Mouse (Mus musculus) C2C12 (cell line): ENCODE data around the gene Ebf1. TPM values are rescaled to one million over a fixed set of nuclear protein-coding genes. Genes with fewer than 3 reads are reported as not detected.
A peak's percentile ranks its signal among the peaks of the same experiment; 100 is the strongest.

Experiments used
- H3K27me3 ChIP-seq: one replicate; pipeline ENCODE4 v1.6.1; 2011; ENCODE audit not compliant: control insufficient read depth, insufficient read depth, insufficient read length
- H3K36me3 ChIP-seq: one replicate; pipeline ENCODE4 v1.6.1; 2011; ENCODE audit not compliant: control insufficient read depth, insufficient read depth
- H3K4me3 ChIP-seq: one replicate; pipeline ENCODE4 v1.5.1; 2011; ENCODE audit warnings: mild to moderate bottlenecking, control low read depth; ENCODE audit not compliant: poor library complexity, insufficient read depth, severe bottlenecking
- H3K79me2 ChIP-seq: one replicate; pipeline ENCODE4 v1.6.1; 2011; ENCODE audit not compliant: control insufficient read depth, insufficient read depth
- H3K79me3 ChIP-seq: one replicate; pipeline ENCODE4 v1.6.1; 2011; ENCODE audit warnings: low read depth, control low read depth
- H3ac ChIP-seq: one replicate; pipeline ENCODE3; 2011; ENCODE audit warnings: low read depth; ENCODE audit not compliant: control insufficient read depth, insufficient read length
- CEBPB ChIP-seq: IDR thresholded peaks from one replicate; pipeline ENCODE4 v1.6.1; 2011; ENCODE audit warnings: low read depth, mild to moderate bottlenecking, control low read depth, moderate library complexity
- CTCF ChIP-seq: IDR thresholded peaks from one replicate; pipeline ENCODE4 v1.5.1; 2011; ENCODE audit not compliant: control insufficient read depth, insufficient read depth, insufficient read length
- FOSL1 ChIP-seq: IDR thresholded peaks from one replicate; pipeline ENCODE4 v1.8.0; 2011; ENCODE audit warnings: mild to moderate bottlenecking, low read length; ENCODE audit not compliant: poor library complexity, insufficient read depth, severe bottlenecking
- MAX ChIP-seq: IDR thresholded peaks from one replicate; pipeline ENCODE4 v1.6.1; 2011; ENCODE audit warnings: mild to moderate bottlenecking, control low read depth
- MYOD1 ChIP-seq: IDR thresholded peaks from one replicate; pipeline ENCODE4 v1.6.1; 2011; ENCODE audit warnings: low read depth; ENCODE audit not compliant: control insufficient read depth, insufficient read length
- MYOG ChIP-seq: IDR thresholded peaks from one replicate; pipeline ENCODE4 v1.6.1; 2011; ENCODE audit not compliant: control insufficient read depth, insufficient read length; ENCODE audit errors: extremely low read depth
- USF1 ChIP-seq: IDR thresholded peaks from one replicate; pipeline ENCODE4 v1.6.1; 2011; ENCODE audit warnings: low read depth, mild to moderate bottlenecking, control low read depth, moderate library complexity
- polyA plus RNA-seq: library from polyadenylated mRNA; unstranded; fragments of >200 nt; fragmentation: generic; extraction: Trizol; gene quantifications from one replicate; pipeline ENCODE4 v1.2.1, GENCODE M21; 2012; ENCODE audit warnings: missing spikeins

The Ebf1 gene
- polyA plus RNA-seq, 1 experiment: 4.3 TPM

GRCm38 (mm10) chr11:44663609-44664141 is 46.6 kb downstream of the Ebf1 start:
- TF ChIP-seq MYOD1: no peak
- TF ChIP-seq CTCF: no peak
- no peak for TF ChIP-seq MYOG
- TF ChIP-seq MAX: no peak
- no peak for TF ChIP-seq USF1
- no peak for TF ChIP-seq FOSL1
- no peak for TF ChIP-seq CEBPB
- H3K79me3 ChIP-seq: no peaks in the 10 kb centered on the region
- no peaks in the 10 kb centered on the region for H3K79me2 ChIP-seq
- no peak overlapping the region for H3K4me3 ChIP-seq
- no peaks in the 10 kb centered on the region for H3K27me3 ChIP-seq
- H3ac ChIP-seq: no peak overlapping the region
- no peaks in the 10 kb centered on the region for H3K36me3 ChIP-seq

GRCm38 (mm10) chr11:44665156-44665682 is 48.1 kb downstream of the Ebf1 start:
- H3ac ChIP-seq: peak overlapping the region; percentile 16
- H3K36me3 ChIP-seq: no peaks in the 10 kb centered on the region
- H3K79me2 ChIP-seq: no peaks in the 10 kb centered on the region
- no peak overlapping the region for H3K4me3 ChIP-seq
- H3K27me3 ChIP-seq: no peaks in the 10 kb centered on the region
- no peaks in the 10 kb centered on the region for H3K79me3 ChIP-seq
- TF ChIP-seq CEBPB: no peak
- no peak for TF ChIP-seq USF1
- TF ChIP-seq MYOD1: no peak
- TF ChIP-seq FOSL1: no peak
- no peak for TF ChIP-seq MAX
- no peak for TF ChIP-seq MYOG

- no peak overlapping the region for H3K4me3 ChIP-seq
Measured at GRCm38 (mm10) chr11:44665741-44666531, 48.8 kb downstream of the Ebf1 start.

GRCm38 (mm10) chr11:44666741-44667140 is 49.6 kb downstream of the Ebf1 start:
- Histone ChIP-seq H3K79me2 (no peaks in the 10 kb centered on the region), H3ac (no peak overlapping the region), H3K36me3 (no peaks in the 10 kb centered on the region), H3K79me3 (no peaks in the 10 kb centered on the region), H3K27me3 (no peaks in the 10 kb centered on the region), H3K4me3 (no peak overlapping the region)
- no peak for TF ChIP-seq CTCF
- no peak for TF ChIP-seq FOSL1
- no peak for TF ChIP-seq MYOG
- TF ChIP-seq MAX: no peak
- TF ChIP-seq MYOD1: no peak
- TF ChIP-seq USF1: no peak
- TF ChIP-seq CEBPB: no peak

More at GRCm38 (mm10) chr11:44665741-44666531, 48.8 kb downstream of the Ebf1 start:
- TF ChIP-seq FOSL1 (no peak), MYOG (no peak), CEBPB (no peak), MAX (no peak), USF1 (no peak)
- Histone ChIP-seq H3ac (no peak overlapping the region), H3K79me3 (no peaks in the 10 kb centered on the region), H3K79me2 (no peaks in the 10 kb centered on the region), H3K27me3 (no peaks in the 10 kb centered on the region), H3K36me3 (no peaks in the 10 kb centered on the region)

GRCm38 (mm10) chr11:44681306-44681705 is 64.2 kb downstream of the Ebf1 start:
- H3K79me3 ChIP-seq: no peaks in the 10 kb centered on the region
- H3ac ChIP-seq: no peak overlapping the region
- no peak overlapping the region for H3K4me3 ChIP-seq
- H3K79me2 ChIP-seq: no peaks in the 10 kb centered on the region
- H3K36me3 ChIP-seq: no peaks in the 10 kb centered on the region
- H3K27me3 ChIP-seq: no peaks in the 10 kb centered on the region
- TF ChIP-seq CEBPB: no peak
- no peak for TF ChIP-seq USF1
- TF ChIP-seq FOSL1: no peak
- TF ChIP-seq MYOD1: no peak
- TF ChIP-seq MYOG: no peak
- no peak for TF ChIP-seq MAX
- no peak for TF ChIP-seq CTCF

- no peak overlapping the region for H3ac ChIP-seq
- H3K4me3 ChIP-seq: no peak overlapping the region
- no peaks in the 10 kb centered on the region for H3K79me3 ChIP-seq
- no peaks in the 10 kb centered on the region for H3K36me3 ChIP-seq
- no peaks in the 10 kb centered on the region for H3K27me3 ChIP-seq
- no peaks in the 10 kb centered on the region for H3K79me2 ChIP-seq
- no peak for TF ChIP-seq MYOD1
- TF ChIP-seq FOSL1: no peak
- no peak for TF ChIP-seq MYOG
- TF ChIP-seq CEBPB: no peak
- no peak for TF ChIP-seq USF1
- no peak for TF ChIP-seq CTCF
- TF ChIP-seq MAX: no peak
Measured at GRCm38 (mm10) chr11:44681995-44682394, 64.9 kb downstream of the Ebf1 start.
